Mouse (Mus musculus): ENCODE results near the gene Rtl5.

GRCm38 (mm10) chrX:102053371-102053770 lies 17.7 kb downstream of the Rtl5 start:
- TF ChIP-seq CTCF (IDR thresholded peaks at IDR 0.05; ENCODE audit: borderline replicate concordance, extremely low read depth, insufficient read depth, insufficient read length) (no peak), POLR2A (IDR thresholded peaks at IDR 0.05; ENCODE audit: borderline replicate concordance, extremely low read depth, insufficient read depth, insufficient read length, poor library complexity, severe bottlenecking) (no peak)

Data from brain, embryonic 14.5 days (tissue).